Mouse (Mus musculus) heart, postnatal 0 days (tissue): ENCODE measurements around the gene Cd24a.

ENCODE experiments used
- CTCF ChIP-seq: IDR thresholded peaks from 2 replicates; pipeline ENCODE4 v1.5.1; 2016; ENCODE audit warnings: antibody characterized with exemption, control low read depth, low read depth
- EP300 ChIP-seq: IDR thresholded peaks from 2 replicates; pipeline ENCODE4 v1.6.1; 2016; ENCODE audit warnings: antibody characterized with exemption, low read depth

DNA sequence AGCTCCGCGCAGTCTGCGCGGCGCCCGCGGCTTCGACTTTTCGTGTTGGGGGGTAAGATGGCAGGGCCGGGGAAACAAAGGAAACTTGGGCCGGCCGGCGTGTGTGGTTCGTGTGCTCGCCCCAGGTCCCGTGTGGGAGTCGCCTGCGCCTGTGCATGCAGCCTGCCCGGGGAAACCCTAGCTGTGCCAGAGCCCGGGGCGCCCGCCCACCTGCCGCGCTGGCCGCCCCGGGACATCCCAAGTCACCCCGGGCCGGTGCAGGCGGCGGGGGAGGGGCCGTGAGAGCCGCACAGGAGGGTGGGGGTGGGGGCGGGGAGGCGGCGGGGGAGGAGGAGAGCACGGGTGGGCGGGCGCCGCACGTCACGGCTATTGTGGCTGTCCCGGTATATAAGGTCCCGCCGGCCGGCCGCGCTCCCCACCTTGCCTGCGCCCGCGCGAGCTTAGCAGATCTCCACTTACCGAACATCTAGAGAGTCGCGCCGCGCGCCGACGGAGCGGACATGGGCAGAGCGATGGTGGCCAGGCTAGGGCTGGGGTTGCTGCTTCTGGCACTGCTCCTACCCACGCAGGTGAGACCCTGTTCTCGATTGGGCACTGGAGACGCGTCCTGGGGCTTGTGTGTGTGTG lies 783 bp downstream of the Cd24a start:
- TF ChIP-seq CTCF, result no peak
- TF ChIP-seq EP300, result no peak
